Mouse (Mus musculus) olfactory bulb, adult 2 months (tissue): ENCODE data around the gene Fdxacb1.

Source experiments
- CTCF ChIP-seq: fragments of 200-500 bp; IDR thresholded peaks from 2 replicates; pipeline ENCODE4 v1.5.1; 2012; ENCODE audit warnings: low read depth, mild to moderate bottlenecking, low read length, moderate library complexity; ENCODE audit not compliant: insufficient read depth
- POLR2A ChIP-seq: fragments of 200-500 bp; IDR thresholded peaks from 2 replicates; pipeline ENCODE4 v1.6.1; 2012; ENCODE audit warnings: mild to moderate bottlenecking, low read depth, low read length, moderate library complexity; ENCODE audit not compliant: insufficient read depth

- TF ChIP-seq CTCF, result no peak
- no peak for TF ChIP-seq POLR2A
Observed at GRCm38 (mm10) chr9:50740867-50741784, 26.9 kb upstream of the Fdxacb1 start.
